Mouse (Mus musculus) cerebellum, adult 2 months (tissue): ENCODE measurements at regions not wholly inside any gene's neighbourhood (a gene's known extent, or its start where the extent isn't known, plus 50 kb on each side); places are given as distances from the start of the nearest gene placed in this dataset.

Experiments used
- CTCF ChIP-seq: fragments of 200-500 bp; IDR thresholded peaks from 2 replicates; pipeline ENCODE4 v1.5.1; 2011; ENCODE audit warnings: low read depth, mild to moderate bottlenecking, control low read depth, low read length, moderate library complexity, borderline replicate concordance; ENCODE audit not compliant: insufficient read depth
- POLR2A ChIP-seq: fragments of 200-500 bp; IDR thresholded peaks from 2 replicates; pipeline ENCODE4 v1.6.1; 2011; ENCODE audit warnings: low read length, control low read depth, borderline replicate concordance; ENCODE audit not compliant: insufficient read depth

- TF ChIP-seq CTCF, result no peak
- TF ChIP-seq POLR2A, result no peak
Measured at GRCm38 (mm10) chr4:56015481-56015880, 483.2 kb upstream of the Klf4 start.
